Mouse (Mus musculus) ES-E14 (cell line): ENCODE measurements around the gene 5830473C10Rik. TPM values are rescaled to one million over a fixed set of nuclear protein-coding genes. Genes with fewer than 3 reads are reported as not detected.

ENCODE experiments used
- DNase-seq: peaks from one replicate; pipeline ENCODE4 v3.0.0-alpha.2; 2013; ENCODE audit warnings: low read depth, low spot score
- H3K27ac ChIP-seq: 2 replicates; pipeline ENCODE4 v1.5.1; 2012; ENCODE audit warnings: low read depth, mild to moderate bottlenecking, low read length, moderate library complexity, mixed read lengths; ENCODE audit not compliant: poor library complexity, insufficient read depth, severe bottlenecking
- H3K36me3 ChIP-seq: 2 replicates; pipeline ENCODE4 v1.6.1; 2012; ENCODE audit warnings: mild to moderate bottlenecking, low read length, moderate library complexity, mixed read lengths; ENCODE audit not compliant: control insufficient read depth, poor library complexity, insufficient read depth, severe bottlenecking
- H3K4me1 ChIP-seq, 2 experiments: fragments of 150-350 bp in 1 of 2; sonication (generic) in 1 of 2; 2 replicates each; pipeline ENCODE4 v1.6.1; 2012; ENCODE audit warnings: low read length in 2 of 2, mild to moderate bottlenecking in 1 of 2, mixed read lengths in 1 of 2; ENCODE audit not compliant: control insufficient read depth in 2 of 2, insufficient read depth in 2 of 2, poor library complexity in 1 of 2
- H3K4me3 ChIP-seq, 2 experiments: fragments of 150-350 bp in 1 of 2; sonication (generic) in 1 of 2; 2 replicates each; pipeline ENCODE4 v1.5.1; 2012; ENCODE audit warnings: low read length in 2 of 2, low read depth in 1 of 2, mild to moderate bottlenecking in 1 of 2, mixed read lengths in 1 of 2; ENCODE audit not compliant: insufficient read depth in 1 of 2, poor library complexity in 1 of 2, severe bottlenecking in 1 of 2
- H3K9ac ChIP-seq: 2 replicates; pipeline ENCODE4 v1.6.1; 2012; ENCODE audit warnings: low read depth, mild to moderate bottlenecking, low read length, mixed read lengths; ENCODE audit not compliant: poor library complexity, insufficient read depth, severe bottlenecking
- H3K9me3 ChIP-seq: fragments of 150-350 bp; sonication (generic); 2 replicates; pipeline ENCODE4 v1.6.1; 2012; ENCODE audit warnings: low read depth, mild to moderate bottlenecking, low read length; ENCODE audit not compliant: control insufficient read depth, insufficient read depth
- CHD2 ChIP-seq: IDR thresholded peaks from 2 replicates; pipeline ENCODE4 v1.6.1; 2014; ENCODE audit warnings: mild to moderate bottlenecking, low read depth, low read length, inconsistent platforms
- HCFC1 ChIP-seq: IDR thresholded peaks from 2 replicates; pipeline ENCODE4 v1.6.1; 2012; ENCODE audit warnings: low read length, inconsistent platforms, borderline replicate concordance; ENCODE audit not compliant: insufficient read depth
- MAFK ChIP-seq: IDR thresholded peaks from 2 replicates; pipeline ENCODE4 v1.6.1; 2014; ENCODE audit warnings: mild to moderate bottlenecking, low read depth, low read length, inconsistent platforms; ENCODE audit not compliant: insufficient read depth
- ZC3H11A ChIP-seq: IDR thresholded peaks from 2 replicates; pipeline ENCODE4 v1.6.1; 2012; ENCODE audit warnings: low read depth, mild to moderate bottlenecking, inconsistent platforms, low read length, borderline replicate concordance
- ZNF384 ChIP-seq: IDR thresholded peaks from 2 replicates; pipeline ENCODE4 v1.6.1; 2012; ENCODE audit warnings: low read depth, low read length, inconsistent platforms
- in situ Hi-C, 2 experiments: fragments of 600-800 bp; cut with MboI; formaldehyde crosslinking; loops; one replicate each; pipeline ENCODE4 v1.15.1; 2025; ENCODE audit warnings: low sequenced_read_pairs in 2 of 2, inconsistent platforms in 1 of 2; ENCODE audit not compliant: unreplicated experiment in 2 of 2
- total RNA-seq: library from RNA; depleted of rRNA; stranded (reverse); fragments of 300-350 nt; gene quantifications from 2 replicates; pipeline ENCODE4 v1.2.3, GENCODE M21; 2012

Gene 5830473C10Rik
- total RNA-seq, 1 experiment, result not detected

GRCm38 (mm10) chr5:90551191-90551590 is 9.7 kb upstream of the 5830473C10Rik start:
- H3K36me3 ChIP-seq, result no peaks in the 10 kb centered on the region
- no peak for DNase-seq
- H3K9me3 ChIP-seq, result no peaks in the 10 kb centered on the region
- no peak overlapping the region for H3K4me3 ChIP-seq
- in situ Hi-C loops, result no loop called here
- no peaks in the 10 kb centered on the region for H3K4me1 ChIP-seq
- H3K27ac ChIP-seq, result no peak overlapping the region
- no peak overlapping the region for H3K9ac ChIP-seq
- no peak for TF ChIP-seq ZNF384
- no peak for TF ChIP-seq HCFC1
- no peak for TF ChIP-seq CHD2
- no peak for TF ChIP-seq ZC3H11A

DNA sequence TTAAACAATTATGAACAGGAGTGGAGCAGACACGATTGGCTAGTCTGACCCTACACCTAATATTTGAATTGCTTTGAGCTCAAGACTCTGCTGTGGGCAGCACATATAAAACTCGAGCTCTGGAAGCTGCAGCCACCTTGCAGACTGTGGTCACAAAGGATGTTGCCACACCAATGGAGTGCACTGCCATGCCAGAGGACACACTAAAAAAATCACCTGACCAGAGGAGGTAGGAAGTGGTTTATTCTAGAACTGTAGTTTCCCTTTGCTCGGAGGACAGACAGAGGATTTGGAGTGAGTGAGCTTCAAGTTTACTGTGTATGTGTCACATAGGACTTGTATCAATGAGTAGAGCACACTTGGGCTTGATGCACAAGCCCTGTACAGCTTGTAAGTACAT is 4.9 kb upstream of the 5830473C10Rik start:
- Histone ChIP-seq H3K36me3 (no peaks in the 10 kb centered on the region), H3K4me1 (no peaks in the 10 kb centered on the region), H3K4me3 (no peak overlapping the region), H3K27ac (no peak overlapping the region), H3K9ac (no peak overlapping the region), H3K9me3 (no peaks in the 10 kb centered on the region)
- in situ Hi-C loops, result no loop called here
- TF ChIP-seq ZC3H11A (no peak), MAFK (no peak), HCFC1 (no peak), CHD2 (no peak), ZNF384 (no peak)
- no peak for DNase-seq

DNA sequence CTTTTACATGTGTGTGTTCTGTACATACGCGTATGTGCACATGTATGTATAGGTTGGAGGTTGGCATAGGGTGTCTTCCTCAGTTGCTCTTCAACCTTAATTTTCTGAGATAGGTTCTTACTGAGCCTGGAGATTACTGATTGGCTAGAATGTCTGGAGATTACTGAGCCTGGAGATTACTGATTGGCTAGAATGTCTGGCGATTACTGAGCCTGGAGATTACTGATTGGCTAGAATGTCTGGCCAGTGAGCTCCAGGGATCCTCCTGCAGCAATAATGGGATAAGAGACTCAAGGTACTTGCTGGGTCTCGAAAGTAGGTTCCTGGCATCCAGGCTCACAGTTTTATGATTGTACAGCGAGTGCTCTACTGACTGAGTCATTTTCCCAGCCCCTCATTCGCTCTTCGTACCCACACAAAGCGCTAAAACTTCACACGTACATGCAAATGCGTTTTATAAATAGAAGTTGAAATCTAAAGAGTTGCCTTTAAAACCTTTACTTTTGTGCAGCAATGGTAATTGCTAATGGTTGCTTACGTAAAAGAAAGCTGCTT is 891 bp downstream of the 5830473C10Rik start:
- no peak for TF ChIP-seq CHD2
- TF ChIP-seq ZC3H11A, result no peak
- TF ChIP-seq HCFC1, result no peak
- no peak for TF ChIP-seq ZNF384
- TF ChIP-seq MAFK, result no peak
- no peak overlapping the region for H3K9ac ChIP-seq

DNA sequence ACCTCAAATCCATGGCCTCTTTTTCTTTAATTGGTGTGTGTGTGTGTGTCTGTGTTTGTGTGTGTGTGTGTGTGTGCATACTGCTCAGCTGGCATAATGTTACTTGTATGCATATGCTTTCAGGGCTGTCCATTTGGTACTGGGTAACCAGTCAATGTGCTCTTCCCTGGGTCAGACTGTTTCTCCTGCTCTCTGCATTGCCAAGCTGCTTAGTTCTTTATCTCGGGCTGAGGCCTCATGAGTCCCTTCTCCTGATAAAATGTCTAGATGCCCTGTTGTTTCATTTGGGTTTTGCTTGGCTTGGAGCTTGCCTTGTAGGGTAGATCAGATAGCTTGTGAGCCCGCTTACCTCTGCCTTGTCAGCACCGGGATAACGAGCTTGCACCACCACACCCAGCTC is 2.0 kb downstream of the 5830473C10Rik start:
- TF ChIP-seq ZNF384 (no peak), HCFC1 (no peak), MAFK (no peak), ZC3H11A (no peak), CHD2 (no peak)
- Histone ChIP-seq H3K36me3 (no peaks in the 10 kb centered on the region), H3K27ac (no peak overlapping the region), H3K9me3 (no peaks in the 10 kb centered on the region), H3K9ac (no peak overlapping the region), H3K4me3 (no peak overlapping the region), H3K4me1 (no peaks in the 10 kb centered on the region)
- in situ Hi-C loops, result no loop called here
- DNase-seq, result no peak

More for the DNA sequence above, 891 bp downstream of the 5830473C10Rik start:
- Histone ChIP-seq H3K27ac (no peak overlapping the region), H3K4me3 (no peak overlapping the region), H3K36me3 (no peaks in the 10 kb centered on the region), H3K9me3 (no peaks in the 10 kb centered on the region), H3K4me1 (no peaks in the 10 kb centered on the region)
- no peak for DNase-seq
- in situ Hi-C loops, result no loop called here

DNA sequence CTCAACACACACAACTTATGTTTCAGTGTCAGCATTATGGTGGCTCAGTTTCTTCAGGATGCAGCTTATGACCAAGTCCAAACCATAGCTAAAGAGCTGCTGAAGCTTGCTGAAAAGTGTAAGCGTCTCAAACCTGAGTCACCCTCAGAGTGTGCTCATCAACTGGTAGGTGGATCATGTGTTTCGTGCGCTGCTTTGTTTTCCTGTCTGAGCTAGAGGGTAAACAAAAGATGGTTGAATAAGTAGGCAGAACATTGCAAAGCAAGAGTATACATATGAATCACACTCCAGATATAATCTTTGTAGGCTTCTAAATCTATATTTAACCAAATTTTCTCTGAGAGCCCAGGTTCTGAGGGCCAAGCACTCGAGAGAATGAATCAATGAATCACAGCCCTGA is 3.3 kb downstream of the 5830473C10Rik start:
- Histone ChIP-seq H3K36me3 (no peaks in the 10 kb centered on the region), H3K9me3 (no peaks in the 10 kb centered on the region)
- in situ Hi-C loops, result no loop called here

More for the DNA sequence above, 3.3 kb downstream of the 5830473C10Rik start:
- no peak for DNase-seq
- Histone ChIP-seq H3K9ac (no peak overlapping the region), H3K4me1 (no peaks in the 10 kb centered on the region), H3K4me3 (no peak overlapping the region), H3K27ac (no peak overlapping the region)
- TF ChIP-seq HCFC1 (no peak), CHD2 (no peak), MAFK (no peak), ZC3H11A (no peak), ZNF384 (no peak)
